Mouse (Mus musculus) frontal cortex, adult (tissue): ENCODE results near the gene Pgbd5.
"Not testable (repeated sequence)": the region's sequence is repeated elsewhere in the genome, so short reads cannot be mapped to it uniquely, and the experiment has no call there.

ENCODE experiments used
- ATAC-seq: cut with Nextera tagmentation; 2 replicates; pipeline ENCODE4 v1.9.2; 2017; ENCODE audit warnings: mild to moderate bottlenecking, moderate library complexity, mixed read lengths; ENCODE audit not compliant: low TSS enrichment

The Pgbd5 gene

GRCm38 (mm10) chr8:124430881-124431280, 8.6 kb downstream of the Pgbd5 start:
- ATAC-seq = 0 out of 2 replicates have a peak, but pooled peaks have one; percentile 7

- ATAC-seq = 0 out of 2 replicates have a peak, but pooled peaks have one; percentile 2
Observed at GRCm38 (mm10) chr8:124429417-124429816, 10.0 kb downstream of the Pgbd5 start.

- not testable (repeated sequence) for ATAC-seq
Observed at GRCm38 (mm10) chr8:124428721-124429120, 10.7 kb downstream of the Pgbd5 start.

DNA sequence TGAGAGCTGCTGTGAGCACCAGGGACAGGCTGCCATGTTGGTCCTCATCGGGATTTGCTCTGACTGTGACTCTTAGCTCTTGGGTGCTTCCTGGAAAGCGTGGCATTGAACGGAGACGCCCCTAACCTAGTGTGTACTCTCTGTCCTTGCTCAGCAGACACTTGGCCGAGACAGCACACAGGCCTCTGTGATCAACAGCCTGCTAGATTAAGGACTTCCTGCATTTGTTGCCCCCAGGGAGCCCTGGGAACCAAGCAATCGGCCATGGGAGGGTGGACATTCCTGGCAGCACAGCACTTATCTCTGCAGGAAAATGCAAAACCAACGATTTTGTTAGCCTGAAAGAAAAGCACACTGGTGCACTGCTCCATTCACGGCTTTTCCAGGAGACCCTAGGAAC, 18.0 kb downstream of the Pgbd5 start:
- ATAC-seq = no peak

GRCm38 (mm10) chr8:124418927-124419326, 20.5 kb downstream of the Pgbd5 start:
- ATAC-seq = no peak

DNA sequence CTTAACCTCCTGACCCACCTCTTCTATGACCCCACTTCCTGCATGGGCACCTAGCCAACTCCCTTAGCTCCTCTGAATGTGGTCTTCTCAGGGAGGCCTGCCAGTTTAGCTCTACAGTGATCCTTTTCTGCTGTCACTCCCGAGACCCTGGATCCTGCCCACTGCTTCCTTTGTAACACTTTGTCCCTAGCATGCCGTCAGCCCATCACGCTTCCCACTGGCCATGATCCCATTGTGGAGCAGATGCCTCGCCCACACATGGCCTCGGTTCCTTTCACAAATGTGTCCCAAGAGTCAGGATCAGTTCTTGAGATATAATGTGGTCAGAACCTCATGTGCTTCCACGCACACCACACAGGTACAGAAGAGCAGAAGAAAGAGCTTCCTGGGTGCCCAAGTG, 21.3 kb downstream of the Pgbd5 start:
- ATAC-seq = no peak

- ATAC-seq = no peak
Observed at GRCm38 (mm10) chr8:124416646-124417045, 22.8 kb downstream of the Pgbd5 start.

- ATAC-seq = no peak
Observed at GRCm38 (mm10) chr8:124415789-124416188, 23.7 kb downstream of the Pgbd5 start.

DNA sequence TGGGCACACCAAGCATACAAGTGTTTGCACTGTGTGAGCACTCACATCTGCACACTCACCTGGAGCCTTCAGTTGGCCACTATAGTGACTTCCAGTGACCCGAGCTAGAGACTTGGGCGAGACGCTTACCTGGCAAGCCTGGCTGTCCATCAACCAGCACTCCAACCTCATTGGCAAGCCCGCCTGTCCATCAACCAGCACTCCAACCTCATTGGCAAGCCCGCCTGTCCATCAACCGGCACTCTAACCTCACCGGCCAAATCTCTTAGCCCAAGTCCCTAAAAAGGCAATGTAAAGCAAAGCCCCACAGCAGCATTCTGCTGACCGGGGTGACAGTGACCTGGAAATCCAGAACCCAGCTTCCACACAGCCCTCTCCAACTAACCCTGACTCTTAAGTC, 24.5 kb downstream of the Pgbd5 start:
- ATAC-seq = no peak

GRCm38 (mm10) chr8:124413244-124413965, 26.1 kb downstream of the Pgbd5 start:
- ATAC-seq = peak; percentile 68

GRCm38 (mm10) chr8:124412496-124413243, 26.8 kb downstream of the Pgbd5 start:
- ATAC-seq = peak; percentile 29

DNA sequence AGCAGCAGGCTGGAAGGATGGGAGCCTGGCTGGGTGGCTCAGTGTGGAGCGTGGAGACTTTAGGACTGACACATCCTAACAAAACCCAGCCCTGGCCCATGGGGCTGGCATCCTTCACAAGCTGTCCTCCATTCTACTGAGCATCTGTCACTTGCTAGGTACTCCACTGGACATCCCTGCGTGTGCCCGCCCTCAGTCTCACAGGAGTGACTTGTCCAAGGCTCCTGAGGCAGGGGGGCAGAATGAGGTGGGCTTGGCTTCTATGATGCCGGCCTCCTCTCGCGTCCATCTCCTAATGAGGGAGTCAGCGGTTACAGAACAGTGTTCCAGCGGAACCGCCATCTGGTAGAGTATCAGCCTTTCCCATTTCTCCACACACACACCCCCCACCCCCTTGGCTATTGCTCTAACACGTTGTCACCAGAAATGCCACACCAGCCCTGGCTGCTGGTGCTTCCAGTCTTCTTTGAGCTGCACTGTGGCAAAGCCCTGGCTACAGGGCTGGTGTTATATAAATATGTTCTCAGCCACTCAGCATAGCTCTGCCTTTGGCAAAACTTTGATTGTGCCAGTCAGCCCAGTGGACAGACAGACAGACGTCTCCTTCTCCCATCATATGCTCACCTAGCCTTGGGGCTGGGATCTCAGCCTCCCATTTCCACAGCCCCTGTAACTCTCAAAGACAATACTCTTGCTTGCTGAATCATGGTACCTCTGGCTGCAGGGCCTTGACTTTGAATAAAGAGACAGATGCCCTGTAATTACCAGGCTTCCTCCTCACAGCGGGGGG, 34.8 kb downstream of the Pgbd5 start:
- ATAC-seq = peak; percentile 21

GRCm38 (mm10) chr8:124403876-124404275, 35.6 kb downstream of the Pgbd5 start:
- ATAC-seq = 0 out of 2 replicates have a peak, but pooled peaks have one; percentile 18

DNA sequence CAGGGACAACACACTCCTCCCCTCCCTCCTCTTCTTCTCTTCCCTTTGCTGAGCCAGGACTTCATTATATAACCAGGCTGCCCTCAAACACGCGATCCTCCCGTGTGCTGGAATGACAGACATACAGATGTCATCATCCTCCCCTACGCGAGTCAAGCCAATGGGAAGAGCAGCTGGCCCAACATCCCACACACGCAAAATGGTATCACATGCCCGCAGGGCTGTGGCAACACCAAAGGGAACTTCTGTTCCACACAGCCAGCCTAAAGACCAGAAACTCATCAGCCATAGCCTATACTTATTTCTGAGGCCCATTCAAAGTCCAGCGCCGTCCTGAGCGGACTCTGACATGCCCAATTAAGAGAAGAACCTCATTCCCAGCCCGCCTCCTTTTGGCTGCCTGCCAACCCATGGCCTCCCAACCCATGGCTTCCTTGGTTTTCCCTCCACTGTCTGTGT, 40.0 kb downstream of the Pgbd5 start:
- peak; percentile 60 for ATAC-seq

GRCm38 (mm10) chr8:124398843-124399402, 40.5 kb downstream of the Pgbd5 start:
- peak; percentile 14 for ATAC-seq

DNA sequence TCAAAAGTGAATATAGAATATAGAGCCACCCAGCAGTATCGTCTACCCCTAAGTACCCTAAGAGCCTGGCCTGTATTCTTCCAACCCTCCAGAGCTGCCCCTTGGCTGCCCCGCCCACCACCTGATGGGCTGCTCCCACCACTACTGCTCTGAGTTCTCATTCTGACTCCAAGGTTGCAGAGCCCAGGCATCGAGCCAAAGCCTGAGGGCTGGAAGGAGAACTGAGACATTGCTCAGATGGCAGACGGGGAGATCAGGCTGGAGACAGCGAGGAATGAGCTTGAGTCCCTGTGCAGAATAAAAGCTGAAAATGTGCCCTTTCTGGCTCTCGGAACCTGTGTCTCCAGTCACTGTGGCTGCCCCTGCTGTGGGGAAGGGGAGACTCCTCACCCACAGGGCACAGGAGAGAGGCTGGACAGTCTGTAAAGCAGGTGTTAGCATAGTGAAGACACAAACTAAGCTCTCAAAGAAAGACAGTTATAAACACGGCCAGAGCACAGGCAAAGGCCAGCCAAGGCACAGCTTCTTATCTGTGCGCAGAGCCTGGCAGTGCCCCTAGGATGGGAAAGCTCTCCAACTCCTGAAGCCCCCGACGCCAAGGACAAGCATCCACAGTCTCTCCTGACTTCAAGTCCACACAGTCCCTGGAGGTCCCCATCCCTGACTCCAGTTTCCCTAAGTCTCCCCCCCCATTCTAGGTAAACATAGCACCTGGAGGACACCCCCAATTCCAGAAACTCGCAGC, 42.0 kb downstream of the Pgbd5 start:
- ATAC-seq = peak; percentile 16; the same call in 1 of the 2 replicates

DNA sequence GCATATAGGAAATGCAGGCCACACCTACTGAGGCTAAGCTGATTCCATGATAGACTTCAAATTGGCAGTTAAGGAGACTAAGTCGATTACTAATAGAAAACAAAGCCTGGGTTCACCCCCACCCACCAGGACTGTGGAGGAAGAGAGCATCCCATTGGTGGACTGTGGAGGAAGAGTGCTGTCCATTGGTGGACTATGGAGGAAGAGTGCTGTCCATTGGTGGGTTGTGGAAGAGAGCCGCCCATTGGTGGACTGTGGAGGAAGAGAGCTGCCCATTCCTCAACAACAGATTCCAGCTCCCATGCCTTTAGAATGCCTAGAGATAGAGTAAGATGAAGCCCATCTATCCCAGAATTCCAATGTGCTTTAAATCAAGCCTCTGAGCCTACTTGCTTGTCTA, 42.9 kb downstream of the Pgbd5 start:
- no peak for ATAC-seq

GRCm38 (mm10) chr8:124395392-124395791, 44.1 kb downstream of the Pgbd5 start:
- no peak for ATAC-seq

DNA sequence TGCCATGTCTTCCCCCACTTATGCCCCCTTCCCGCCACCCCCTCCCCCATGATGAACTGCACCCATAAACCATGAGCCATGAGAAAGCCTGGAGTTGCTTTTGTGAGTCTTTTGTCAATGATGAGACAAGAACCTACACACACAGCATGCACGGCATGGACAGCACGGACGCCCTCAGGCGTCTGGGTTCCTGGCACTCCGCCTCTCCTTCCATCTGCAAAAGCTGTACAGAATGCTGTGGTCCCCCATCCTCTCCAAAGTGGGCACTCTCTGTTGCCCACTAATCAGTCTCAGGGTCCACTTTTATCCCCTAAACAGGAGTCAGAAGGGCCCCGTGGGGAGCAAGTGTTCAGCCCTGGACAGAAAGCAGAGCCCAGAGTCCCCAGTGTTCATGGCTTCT, 44.5 kb downstream of the Pgbd5 start:
- ATAC-seq = no peak

DNA sequence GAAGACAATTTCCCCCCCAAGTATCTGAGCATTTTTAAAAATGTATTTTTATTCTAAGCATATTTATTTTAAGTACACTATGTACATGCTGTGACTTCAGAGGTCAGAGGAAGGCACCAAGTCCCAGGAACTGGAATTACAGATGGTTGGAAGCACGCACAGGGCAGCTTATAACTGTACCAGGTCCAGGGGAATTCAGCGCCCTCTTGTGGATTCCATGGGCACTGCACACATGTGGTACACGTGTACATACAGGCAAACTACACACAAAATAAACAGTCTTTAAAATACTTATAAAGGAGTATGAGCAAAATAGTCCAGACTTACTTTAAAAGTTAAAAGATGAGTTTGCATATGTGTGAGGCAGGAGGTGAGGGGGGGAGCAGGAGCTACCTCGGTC, 45.5 kb downstream of the Pgbd5 start:
- no peak for ATAC-seq

DNA sequence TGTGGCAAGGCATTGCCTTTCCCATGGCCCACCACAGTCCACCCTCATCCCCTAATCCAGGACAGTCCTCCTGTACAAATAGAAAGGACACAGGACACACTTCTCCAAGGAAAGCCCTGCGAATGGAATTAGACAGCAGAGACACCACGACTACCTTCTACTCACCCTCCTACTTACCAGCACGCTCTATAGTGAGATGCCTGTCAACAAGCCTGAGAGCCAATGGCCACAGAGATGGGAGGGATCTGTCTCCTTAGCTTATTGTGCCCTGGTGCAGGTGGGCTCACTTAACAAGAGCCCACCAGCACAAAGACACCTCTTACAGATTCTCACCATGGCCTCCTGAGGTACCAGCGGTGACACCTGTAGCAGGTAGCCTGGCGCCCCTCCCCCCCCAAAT, 46.4 kb downstream of the Pgbd5 start:
- ATAC-seq = no peak
